Mouse (Mus musculus): ENCODE results near the gene Map10. TPM values are rescaled to one million over a fixed set of nuclear protein-coding genes. Genes with fewer than 3 reads are reported as not detected.
A peak's percentile ranks its signal among the peaks of the same experiment; 100 is the strongest.

Gene Map10
- polyA plus RNA-seq (2015; fragmentation: Nextera tagmentation; extraction: Ambion mirVana): 4.7 and 5.3 TPM in 2 replicates

GRCm38 (mm10) chr8:125669700-125670195 is at the start of gene Map10:
Gene Map10, plus strand, starts transcription at chr8:125669818.
- WGBS: under 1% methylated on average over 62 of the region's 62 CpGs
- Histone ChIP-seq H3K36me3 (ENCODE audit: insufficient read depth, low read length) (no peaks in the 10 kb centered on the region), H3K4me3 (replicated peaks; ENCODE audit: low read depth, low read length) (peak within 1 kb of the TSS; percentile 33), H3K9me3 (replicated peaks; ENCODE audit: low read length) (peaks cover 9% of the 10 kb centered on the region), H3K27me3 (ENCODE audit: insufficient read depth, low read length) (no peaks in the 10 kb centered on the region), H3K4me2 (ENCODE audit: low read length) (peak within 1 kb of the TSS; percentile 69), H3K27ac (peak within 1 kb of the TSS; percentile 1; the same call in 1 of the 2 replicates), H3K9ac (ENCODE audit: low read depth, low read length) (peak within 1 kb of the TSS; percentile 67), H3K4me1 (replicated peaks; ENCODE audit: insufficient read depth, low read length) (peaks cover 10% of the 10 kb centered on the region; the same call in 1 of the 2 replicates)
- DNase-seq (ENCODE audit: low spot score): peak; percentile 78
- TF ChIP-seq CTCF (IDR thresholded peaks at IDR 0.05; ENCODE audit: low read depth): no peak
- peak; percentile 79 for ATAC-seq (replicated peaks; ENCODE audit: low FRiP score, low read depth)

DNA sequence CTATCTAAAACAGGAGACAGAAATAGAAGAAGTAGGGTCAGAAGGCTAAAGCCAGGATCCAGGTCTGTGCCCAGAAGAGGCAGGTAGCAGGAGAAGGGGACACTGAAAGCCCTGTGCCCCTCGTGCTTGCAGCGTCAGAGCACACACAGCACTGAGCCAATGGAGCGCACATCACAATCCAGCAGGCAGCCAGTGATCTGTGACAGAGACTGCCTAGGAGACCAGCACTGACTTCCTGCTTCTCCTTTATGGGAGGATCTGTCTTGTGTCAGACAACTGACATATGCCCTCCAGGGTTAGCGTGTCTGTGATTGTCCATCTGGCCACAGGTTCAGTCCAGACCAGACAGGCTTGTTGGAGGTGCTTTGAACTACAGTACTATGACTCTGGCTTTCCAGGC is 49.3 kb upstream of the Map10 start:
- 38% methylated on average over 4 of the region's 4 CpGs for WGBS

GRCm38 (mm10) chr8:125624287-125624686 is 45.3 kb upstream of the Map10 start:
- Histone ChIP-seq H3K4me3 (replicated peaks; ENCODE audit: low read depth, low read length) (no peak overlapping the region), H3K4me2 (ENCODE audit: low read length) (no peak overlapping the region), H3K9me3 (replicated peaks; ENCODE audit: low read length) (0 out of 2 replicates have a peak, but pooled peaks cover 4% of the 10 kb centered on the region), H3K4me1 (replicated peaks; ENCODE audit: insufficient read depth, low read length) (peaks cover 10% of the 10 kb centered on the region), H3K27me3 (ENCODE audit: insufficient read depth, low read length) (no peaks in the 10 kb centered on the region), H3K36me3 (ENCODE audit: insufficient read depth, low read length) (no peaks in the 10 kb centered on the region), H3K9ac (ENCODE audit: low read depth, low read length) (no peak overlapping the region), H3K27ac (no peak overlapping the region)
- DNase-seq (ENCODE audit: low spot score) (peak; percentile 51), ATAC-seq (replicated peaks; ENCODE audit: low FRiP score, low read depth) (no peak)
- 34% methylated on average over 8 of the region's 8 CpGs for WGBS
- no peak for TF ChIP-seq CTCF (IDR thresholded peaks at IDR 0.05; ENCODE audit: low read depth)

More for the DNA sequence above, 49.3 kb upstream of the Map10 start:
- TF ChIP-seq CTCF (IDR thresholded peaks at IDR 0.05; ENCODE audit: low read depth): no peak
- peak; percentile 47 for ATAC-seq (replicated peaks; ENCODE audit: low FRiP score, low read depth)
- H3K4me1 ChIP-seq (replicated peaks; ENCODE audit: insufficient read depth, low read length): peaks cover 12% of the 10 kb centered on the region
- DNase-seq (ENCODE audit: low spot score): no peak
- H3K9me3 ChIP-seq (replicated peaks; ENCODE audit: low read length): 0 out of 2 replicates have a peak, but pooled peaks cover under 1% of the 10 kb centered on the region
- H3K4me2 ChIP-seq (ENCODE audit: low read length): no peak overlapping the region
- H3K27ac ChIP-seq: peak overlapping the region; percentile 31; the same call in 1 of the 2 replicates
- H3K36me3 ChIP-seq (ENCODE audit: insufficient read depth, low read length): no peaks in the 10 kb centered on the region
- H3K27me3 ChIP-seq (ENCODE audit: insufficient read depth, low read length): no peaks in the 10 kb centered on the region
- no peak overlapping the region for H3K4me3 ChIP-seq (replicated peaks; ENCODE audit: low read depth, low read length)
- H3K9ac ChIP-seq (ENCODE audit: low read depth, low read length): no peak overlapping the region

GRCm38 (mm10) chr8:125626381-125626780 is 43.2 kb upstream of the Map10 start:
- no peak overlapping the region for H3K4me2 ChIP-seq (ENCODE audit: low read length)
- WGBS: 93% methylated on average over 8 of the region's 8 CpGs
- TF ChIP-seq CTCF (IDR thresholded peaks at IDR 0.05; ENCODE audit: low read depth): no peak
- H3K27ac ChIP-seq: no peak overlapping the region
- H3K27me3 ChIP-seq (ENCODE audit: insufficient read depth, low read length): no peaks in the 10 kb centered on the region
- 0 out of 2 replicates have a peak, but pooled peaks cover 4% of the 10 kb centered on the region for H3K9me3 ChIP-seq (replicated peaks; ENCODE audit: low read length)
- no peak overlapping the region for H3K4me3 ChIP-seq (replicated peaks; ENCODE audit: low read depth, low read length)
- DNase-seq (ENCODE audit: low spot score) (no peak), ATAC-seq (replicated peaks; ENCODE audit: low FRiP score, low read depth) (no peak)
- no peaks in the 10 kb centered on the region for H3K36me3 ChIP-seq (ENCODE audit: insufficient read depth, low read length)
- H3K4me1 ChIP-seq (replicated peaks; ENCODE audit: insufficient read depth, low read length): no peaks in the 10 kb centered on the region
- no peak overlapping the region for H3K9ac ChIP-seq (ENCODE audit: low read depth, low read length)

DNA sequence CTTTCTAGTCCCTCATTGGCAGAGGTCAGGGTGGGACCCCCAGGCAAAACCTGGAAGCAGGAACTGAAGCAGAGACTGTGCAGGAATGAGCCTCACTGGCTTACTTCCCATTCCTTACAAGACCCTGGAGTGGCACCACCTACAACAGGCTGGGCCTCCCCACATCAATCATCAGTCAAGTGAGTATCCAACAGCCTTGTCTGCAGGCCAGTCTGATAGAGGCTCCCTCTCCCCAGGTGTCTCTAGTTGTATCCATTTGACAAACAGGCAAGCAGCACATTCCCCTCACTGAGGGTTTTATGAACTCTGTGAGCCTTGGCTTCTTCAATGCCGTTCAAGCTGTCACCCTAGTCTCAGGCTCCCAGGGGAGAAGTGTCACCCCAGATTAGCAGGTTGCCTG is 40.8 kb upstream of the Map10 start:
- WGBS: 96% methylated on average over 1 of the region's 1 CpGs
- H3K4me2 ChIP-seq (ENCODE audit: low read length): no peak overlapping the region
- H3K9me3 ChIP-seq (replicated peaks; ENCODE audit: low read length): 0 out of 2 replicates have a peak, but pooled peaks cover 4% of the 10 kb centered on the region

GRCm38 (mm10) chr8:125638411-125639058 is 31.1 kb upstream of the Map10 start:
- no peak for TF ChIP-seq CTCF (IDR thresholded peaks at IDR 0.05; ENCODE audit: low read depth)
- DNase-seq (ENCODE audit: low spot score) (peak; percentile 78), ATAC-seq (replicated peaks; ENCODE audit: low FRiP score, low read depth) (0 out of 2 replicates have a peak, but pooled peaks have one; percentile 43)
- Histone ChIP-seq H3K9ac (ENCODE audit: low read depth, low read length) (no peak overlapping the region), H3K4me2 (ENCODE audit: low read length) (no peak overlapping the region), H3K27ac (no peak overlapping the region), H3K9me3 (replicated peaks; ENCODE audit: low read length) (no peaks in the 10 kb centered on the region), H3K27me3 (ENCODE audit: insufficient read depth, low read length) (no peaks in the 10 kb centered on the region), H3K4me1 (replicated peaks; ENCODE audit: insufficient read depth, low read length) (no peaks in the 10 kb centered on the region), H3K36me3 (ENCODE audit: insufficient read depth, low read length) (no peaks in the 10 kb centered on the region), H3K4me3 (replicated peaks; ENCODE audit: low read depth, low read length) (no peak overlapping the region)
- whole genome bisulfite sequencing: 58% methylated on average over 6 of the region's 6 CpGs

More for the DNA sequence above, 40.8 kb upstream of the Map10 start:
- Histone ChIP-seq H3K9ac (ENCODE audit: low read depth, low read length) (no peak overlapping the region), H3K4me3 (replicated peaks; ENCODE audit: low read depth, low read length) (no peak overlapping the region), H3K27ac (no peak overlapping the region), H3K4me1 (replicated peaks; ENCODE audit: insufficient read depth, low read length) (no peaks in the 10 kb centered on the region), H3K27me3 (ENCODE audit: insufficient read depth, low read length) (no peaks in the 10 kb centered on the region), H3K36me3 (ENCODE audit: insufficient read depth, low read length) (no peaks in the 10 kb centered on the region)
- DNase-seq (ENCODE audit: low spot score) (no peak), ATAC-seq (replicated peaks; ENCODE audit: low FRiP score, low read depth) (no peak)
- TF ChIP-seq CTCF (IDR thresholded peaks at IDR 0.05; ENCODE audit: low read depth): no peak

All from kidney, postnatal 0 days (tissue).